Mouse (Mus musculus) liver, embryonic 14.5 days (tissue): ENCODE measurements around the gene 4933402N22Rik. TPM values are rescaled to one million over a fixed set of nuclear protein-coding genes. Genes with fewer than 3 reads are reported as not detected.
"Not testable (repeated sequence)": the region's sequence is repeated elsewhere in the genome, so short reads cannot be mapped to it uniquely, and the experiment has no call there.

Experiments used
- ATAC-seq: fragments of 200-750 bp; cut with Nextera tagmentation; 2 replicates; pipeline ENCODE4 v1.8.0; 2017; ENCODE audit warnings: moderate number of reproducible peaks, mild to moderate bottlenecking, moderate library complexity; ENCODE audit not compliant: insufficient read depth
- DNase-seq, 3 experiments: peaks; one replicate each; pipeline ENCODE4 v3.0.0-alpha.2; 2012 to 2013; ENCODE audit warnings: low read depth in 3 of 3, low spot score in 3 of 3
- H3K27ac ChIP-seq: fragments of 300-500 bp; sonication (generic); 2 replicates; pipeline ENCODE4 v1.5.1; 2014; ENCODE audit warnings: moderate library complexity, mild to moderate bottlenecking, control low read depth, inconsistent platforms
- H3K27me3 ChIP-seq: fragments of 300-500 bp; sonication (generic); 2 replicates; pipeline ENCODE4 v1.6.1; 2014; ENCODE audit warnings: mild to moderate bottlenecking, low read length, moderate library complexity; ENCODE audit not compliant: control insufficient read depth, insufficient read depth
- H3K36me3 ChIP-seq: fragments of 300-500 bp; sonication (generic); replicated peaks from 2 replicates; pipeline ENCODE4 v1.6.1; 2014; ENCODE audit warnings: low read depth; ENCODE audit not compliant: control insufficient read depth, insufficient read depth
- H3K4me1 ChIP-seq, 2 experiments: fragments of 200-500 bp in 1 of 2; fragments of 300-500 bp in 1 of 2; sonication (generic) in 1 of 2; replicated peaks; 2 replicates each; pipeline ENCODE4 v1.6.1; 2012 to 2014; ENCODE audit warnings: antibody characterized with exemption in 1 of 2, inconsistent platforms in 1 of 2, low read length in 1 of 2; ENCODE audit not compliant: control insufficient read depth in 2 of 2, insufficient read depth in 2 of 2
- H3K4me2 ChIP-seq: fragments of 300-500 bp; sonication (generic); 2 replicates; pipeline ENCODE4 v1.6.1; 2014; ENCODE audit warnings: low read depth, mild to moderate bottlenecking, control low read depth, moderate library complexity
- H3K4me3 ChIP-seq, 2 experiments: fragments of 200-500 bp in 1 of 2; fragments of 300-500 bp in 1 of 2; sonication (generic) in 1 of 2; 2 replicates each; pipeline ENCODE4 v1.5.1; 2012 to 2014; ENCODE audit warnings: low read depth in 2 of 2, low read length in 2 of 2, mild to moderate bottlenecking in 2 of 2, control low read depth in 1 of 2, inconsistent platforms in 1 of 2, moderate library complexity in 1 of 2; ENCODE audit not compliant: insufficient read depth in 1 of 2
- H3K9ac ChIP-seq: fragments of 300-500 bp; sonication (generic); replicated peaks from 2 replicates; pipeline ENCODE4 v1.6.1; 2014; ENCODE audit warnings: mild to moderate bottlenecking, control low read depth, moderate library complexity
- H3K9me3 ChIP-seq: fragments of 300-500 bp; sonication (generic); 2 replicates; pipeline ENCODE4 v1.6.1; 2016; ENCODE audit warnings: low read length, mixed read lengths; ENCODE audit not compliant: control insufficient read depth
- WGBS: fragments of 180-500 bp; shearing (Covaris S2); extraction: QIAGEN DNeasy Blood & Tissue Kit; methylation state at CpG from one replicate; pipeline ENCODE4 v1.1.7; 2014; ENCODE audit not compliant: insufficient replicate concordance; 5-methylcytosine and 5-hydroxymethylcytosine counted together
- polyA plus RNA-seq, 2 experiments: library from polyadenylated mRNA; depleted of rRNA in 1 of 2; stranded (reverse) in 1 of 2; unstranded in 1 of 2; fragments of >200 nt; fragmentation: Nextera tagmentation in 1 of 2; extraction: Ambion mirVana in 1 of 2; gene quantifications; 2 replicates each; pipeline versions ENCODE4 v1.2.1 to v1.2.3; 2012 to 2014

Gene 4933402N22Rik
- polyA plus RNA-seq (2012; rRNA removed): not detected in 2 replicates
- polyA plus RNA-seq (2014; fragmentation: Nextera tagmentation; extraction: Ambion mirVana): not detected in 2 replicates

DNA sequence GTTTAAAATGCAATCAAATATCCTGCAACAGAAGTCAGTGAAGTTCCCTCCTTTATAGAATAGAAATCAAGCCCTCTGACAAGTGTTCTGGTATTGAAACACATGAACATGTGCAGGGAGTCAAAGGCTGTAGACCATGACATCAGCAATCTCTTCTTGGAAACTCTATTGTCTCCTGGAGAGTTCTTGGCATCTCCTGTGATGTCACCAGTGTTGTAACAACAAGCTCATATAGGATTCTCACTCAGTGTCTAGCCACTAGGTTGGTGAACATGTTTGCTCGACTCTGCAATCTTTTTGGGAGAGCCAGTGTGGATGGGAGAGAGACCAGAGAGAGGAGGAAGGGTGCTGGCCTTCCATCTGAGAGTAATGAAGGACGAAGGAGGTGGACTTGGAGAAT, at the start of gene 4933402N22Rik:
4933402N22Rik (plus strand) TSS at position 301 of the 400 bp plus-strand sequence.
- not testable (repeated sequence) for H3K4me1 ChIP-seq, H3K9ac ChIP-seq, H3K36me3 ChIP-seq, DNase-seq, H3K4me3 ChIP-seq, H3K4me2 ChIP-seq, H3K27me3 ChIP-seq, H3K27ac ChIP-seq, H3K9me3 ChIP-seq, ATAC-seq
- WGBS: no CpG with 5 or more reads among the region's 2 CpGs

- 35% methylated on average over 1 of the region's 2 CpGs for WGBS
- not testable (repeated sequence) for H3K27ac ChIP-seq, H3K9me3 ChIP-seq, H3K9ac ChIP-seq, DNase-seq, H3K36me3 ChIP-seq, H3K4me1 ChIP-seq, H3K27me3 ChIP-seq, H3K4me3 ChIP-seq, H3K4me2 ChIP-seq, ATAC-seq
These were observed 5.9 kb downstream of the 4933402N22Rik start for GRCm38 (mm10) chr5:11923790-11924189.

Other genes starting within 250 kb of the 4933402N22Rik start
- not detected in 2 replicates for gene Gm8922, start 236.1 kb upstream of the 4933402N22Rik start, polyA plus RNA-seq (2012; rRNA removed)
- gene Gm8922, start 236.1 kb upstream of the 4933402N22Rik start, polyA plus RNA-seq (2014; fragmentation: Nextera tagmentation; extraction: Ambion mirVana): not detected in 2 replicates
- gene Gm8926, start 147.5 kb upstream of the 4933402N22Rik start, polyA plus RNA-seq (2012; rRNA removed): not detected in 2 replicates
- not detected in 2 replicates for gene Gm8926, start 147.5 kb upstream of the 4933402N22Rik start, polyA plus RNA-seq (2014; fragmentation: Nextera tagmentation; extraction: Ambion mirVana)
- gene Gm6465, start 72.5 kb upstream of the 4933402N22Rik start, polyA plus RNA-seq (2012; rRNA removed): not detected in 2 replicates
- not detected in 2 replicates for gene Gm6465, start 72.5 kb upstream of the 4933402N22Rik start, polyA plus RNA-seq (2014; fragmentation: Nextera tagmentation; extraction: Ambion mirVana)